Mouse (Mus musculus): ENCODE measurements around the gene Hs1bp3.

The Hs1bp3 gene

DNA sequence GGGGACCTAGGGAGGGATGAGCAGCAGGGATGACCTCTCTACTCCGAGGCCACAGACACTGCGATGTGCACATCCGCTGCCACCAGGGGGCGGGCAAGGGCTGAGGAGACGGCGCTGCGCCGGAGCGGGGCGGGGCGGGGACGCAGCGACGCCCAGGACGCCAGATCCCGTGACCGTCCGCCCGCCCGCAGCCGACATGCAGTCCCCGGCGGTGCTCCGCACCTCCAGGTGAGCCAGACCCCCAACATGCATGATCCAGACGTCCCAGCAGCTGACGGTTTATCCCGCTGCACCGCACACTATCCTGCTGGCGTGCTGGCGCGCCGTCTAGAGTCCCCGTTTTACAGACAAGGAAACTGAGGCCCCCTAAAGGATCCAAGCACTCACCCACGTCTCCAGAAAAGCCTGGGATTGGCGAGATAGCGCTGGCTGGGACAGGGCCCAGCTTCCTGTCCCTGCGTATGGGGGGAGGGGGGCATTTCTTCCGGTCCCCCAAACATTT lies at the start of gene Hs1bp3:
TSS of gene Hs1bp3 (plus strand) at position 163 of the 502 bp plus-strand sequence.
- peak; percentile 58 for DNase-seq (ENCODE audit: low spot score)

DNA sequence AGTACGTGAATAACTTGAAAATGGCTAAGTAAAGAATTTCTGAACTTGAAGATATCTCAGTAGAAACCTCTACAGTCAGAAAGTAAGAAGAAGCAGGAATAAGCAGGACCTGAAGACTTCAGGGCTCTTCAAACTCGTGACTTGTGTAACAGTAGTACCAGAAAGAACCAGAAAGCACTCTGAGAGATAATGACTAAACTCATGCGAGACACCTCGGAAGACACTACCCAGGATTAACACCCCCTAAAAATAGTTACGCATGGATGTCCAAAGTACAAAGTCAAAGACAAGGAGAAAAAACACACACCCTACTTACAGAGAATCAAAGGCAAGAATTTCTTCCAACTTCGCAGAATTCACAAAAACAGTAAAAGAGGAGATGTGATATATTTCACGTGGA lies 46.9 kb upstream of the Hs1bp3 start:
- no peak for DNase-seq (ENCODE audit: low spot score)

DNA sequence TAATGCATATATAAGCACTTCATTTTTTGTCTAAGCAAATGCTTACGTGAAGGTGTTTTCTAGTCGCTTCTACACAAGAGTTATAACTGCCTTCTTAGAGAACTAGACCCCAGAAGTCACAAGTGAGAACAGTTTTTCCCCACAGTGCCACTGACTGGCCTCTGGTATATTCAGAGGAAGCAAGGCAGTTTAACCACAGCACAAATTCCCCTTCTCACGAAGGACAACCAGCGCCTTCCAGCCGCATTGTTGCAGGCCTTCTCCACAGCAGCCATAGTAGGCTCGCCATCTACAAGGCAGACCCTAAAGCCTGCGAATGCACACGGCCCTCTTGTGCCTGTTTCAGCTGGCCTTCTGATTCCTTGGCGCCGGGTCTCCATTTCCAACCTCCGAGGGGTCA lies 43.6 kb upstream of the Hs1bp3 start:
- no peak for DNase-seq (ENCODE audit: low spot score)

- DNase-seq (ENCODE audit: low spot score) = no peak
These were observed 41.8 kb upstream of the Hs1bp3 start for GRCm38 (mm10) chr12:8271405-8271804.

GRCm38 (mm10) chr12:8273471-8274171 lies 39.6 kb upstream of the Hs1bp3 start:
- DNase-seq (ENCODE audit: low spot score) = no peak

DNA sequence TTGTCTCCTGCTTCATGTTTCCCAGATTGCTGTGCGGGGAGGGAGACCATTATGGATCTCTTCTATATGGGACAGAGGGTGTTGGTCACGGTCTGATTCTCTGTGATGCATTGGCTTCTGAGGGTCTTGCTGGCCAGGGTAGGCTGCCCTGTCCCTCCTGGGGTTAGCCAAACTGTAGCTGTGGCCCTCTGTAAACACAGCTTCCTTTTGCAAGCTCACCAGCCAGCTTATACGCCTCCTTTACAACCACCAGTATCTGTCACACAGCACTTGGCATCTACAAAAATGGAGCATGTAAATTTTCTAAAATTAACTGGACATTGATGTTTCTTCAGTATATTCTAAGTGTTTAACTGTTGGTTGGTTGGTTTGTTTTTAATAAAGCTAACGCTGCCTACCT lies 37.8 kb upstream of the Hs1bp3 start:
- DNase-seq (ENCODE audit: low spot score) = no peak

GRCm38 (mm10) chr12:8281225-8282017 lies 31.8 kb upstream of the Hs1bp3 start:
- DNase-seq (ENCODE audit: low spot score) = no peak

- no peak for DNase-seq (ENCODE audit: low spot score)
These were observed 25.3 kb upstream of the Hs1bp3 start for GRCm38 (mm10) chr12:8287970-8288369.

DNA sequence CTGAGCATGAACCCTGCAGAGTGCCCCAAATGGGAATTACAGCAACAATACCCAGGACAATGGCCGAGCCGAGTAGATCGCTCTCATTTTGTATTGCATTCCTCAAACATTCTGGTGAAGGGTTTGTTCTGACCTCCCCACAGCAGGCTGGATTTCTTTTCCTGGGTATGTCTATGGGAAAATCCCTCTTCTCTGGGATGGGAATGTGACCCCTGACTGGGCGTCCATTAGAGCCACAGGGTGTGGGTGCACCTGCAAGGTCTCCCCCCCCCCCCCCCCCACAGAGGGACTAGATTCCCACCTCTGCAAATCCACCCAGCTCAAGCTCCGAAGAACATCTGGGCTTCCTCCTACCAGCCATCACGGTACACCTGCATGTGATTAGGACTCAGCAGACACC lies 24.1 kb upstream of the Hs1bp3 start:
- DNase-seq (ENCODE audit: low spot score) = no peak

DNA sequence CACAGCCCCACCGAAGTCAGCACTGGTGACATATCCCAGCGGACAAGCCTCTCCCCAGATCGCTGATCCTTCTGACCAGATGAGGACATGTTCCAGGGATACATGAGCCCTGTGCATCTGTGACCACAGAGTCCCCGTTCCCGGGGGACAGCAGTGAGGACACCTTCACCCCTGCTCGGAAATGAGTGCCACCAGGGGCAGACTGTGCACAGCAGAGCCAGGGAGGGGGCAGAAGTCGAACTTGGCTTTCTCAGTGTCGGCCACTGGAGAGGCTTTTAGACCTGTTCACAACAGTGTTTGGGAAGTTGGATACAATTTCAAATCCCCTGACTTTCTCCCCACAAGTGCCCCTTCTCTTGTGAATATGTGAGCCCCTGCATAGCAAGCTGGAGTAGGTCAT lies 23.7 kb upstream of the Hs1bp3 start:
- no peak for DNase-seq (ENCODE audit: low spot score)

DNA sequence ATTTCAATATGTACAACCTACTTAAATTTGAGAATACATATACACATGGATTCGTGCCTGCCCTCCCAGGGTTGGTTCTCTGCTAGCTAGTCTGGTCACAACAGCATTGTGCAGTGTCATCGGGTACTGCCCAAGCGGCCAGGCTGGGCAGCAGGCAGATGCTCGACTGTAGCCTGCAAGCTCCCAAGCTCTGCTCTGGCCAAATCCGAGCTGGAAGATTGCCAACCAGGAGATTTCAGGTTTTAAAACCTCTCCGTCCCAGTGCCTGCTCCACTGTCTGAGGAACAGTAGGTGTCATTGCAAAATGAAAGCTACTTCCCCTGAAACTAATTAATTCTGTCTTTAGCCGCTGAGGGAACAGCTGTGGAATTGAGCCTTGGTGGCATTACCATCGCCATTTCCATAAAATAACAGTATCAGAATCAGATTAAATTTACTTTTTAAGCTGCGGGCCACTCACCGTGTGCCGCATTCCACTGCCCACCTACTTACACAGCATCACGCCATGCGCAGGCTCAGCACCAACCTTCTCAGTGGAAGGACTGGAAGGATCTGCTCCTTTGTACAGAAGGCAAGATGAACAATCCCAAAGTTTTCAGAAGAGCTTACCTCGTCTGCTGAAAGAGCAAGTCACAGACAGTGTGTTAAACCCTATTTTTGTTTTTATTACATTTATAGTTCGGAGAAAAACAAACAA lies 21.9 kb upstream of the Hs1bp3 start:
- DNase-seq (ENCODE audit: low spot score) = no peak

DNA sequence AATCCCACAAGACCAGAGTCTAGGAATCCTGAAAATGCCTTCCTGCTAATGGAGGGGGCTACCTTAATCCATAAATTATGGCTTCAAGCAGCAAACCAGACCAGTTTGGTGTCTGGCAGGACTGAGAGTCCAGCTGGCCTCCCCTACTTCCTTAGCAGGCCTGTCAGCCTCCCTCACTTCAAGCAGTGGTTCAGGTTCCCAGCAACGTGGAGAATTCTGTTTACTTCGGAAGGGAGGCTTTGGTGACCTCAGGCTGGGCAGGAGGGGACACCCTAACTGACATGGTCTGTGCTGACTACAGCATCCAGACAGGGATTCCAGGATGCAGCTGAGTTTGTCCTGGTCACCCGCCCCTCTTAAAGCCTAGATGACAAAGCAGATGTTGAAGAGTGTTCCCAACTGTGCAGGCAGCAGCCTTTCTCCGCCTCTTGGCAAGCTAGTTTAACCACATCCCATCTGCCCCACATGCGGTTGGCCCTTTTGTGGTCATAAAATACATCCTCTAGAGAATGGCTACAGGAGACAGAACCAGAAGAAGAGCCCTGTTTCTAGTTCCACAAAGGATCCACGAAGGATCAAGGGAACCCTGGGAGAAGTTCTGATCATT lies 17.8 kb upstream of the Hs1bp3 start:
- no peak for DNase-seq (ENCODE audit: low spot score)

GRCm38 (mm10) chr12:8296154-8296553 lies 17.1 kb upstream of the Hs1bp3 start:
- no peak for DNase-seq (ENCODE audit: low spot score)

- no peak for DNase-seq (ENCODE audit: low spot score)
These were observed 15.5 kb upstream of the Hs1bp3 start for GRCm38 (mm10) chr12:8297586-8298214.

- DNase-seq (ENCODE audit: low spot score) = no peak
These were observed 14.7 kb upstream of the Hs1bp3 start for GRCm38 (mm10) chr12:8298361-8299142.

DNA sequence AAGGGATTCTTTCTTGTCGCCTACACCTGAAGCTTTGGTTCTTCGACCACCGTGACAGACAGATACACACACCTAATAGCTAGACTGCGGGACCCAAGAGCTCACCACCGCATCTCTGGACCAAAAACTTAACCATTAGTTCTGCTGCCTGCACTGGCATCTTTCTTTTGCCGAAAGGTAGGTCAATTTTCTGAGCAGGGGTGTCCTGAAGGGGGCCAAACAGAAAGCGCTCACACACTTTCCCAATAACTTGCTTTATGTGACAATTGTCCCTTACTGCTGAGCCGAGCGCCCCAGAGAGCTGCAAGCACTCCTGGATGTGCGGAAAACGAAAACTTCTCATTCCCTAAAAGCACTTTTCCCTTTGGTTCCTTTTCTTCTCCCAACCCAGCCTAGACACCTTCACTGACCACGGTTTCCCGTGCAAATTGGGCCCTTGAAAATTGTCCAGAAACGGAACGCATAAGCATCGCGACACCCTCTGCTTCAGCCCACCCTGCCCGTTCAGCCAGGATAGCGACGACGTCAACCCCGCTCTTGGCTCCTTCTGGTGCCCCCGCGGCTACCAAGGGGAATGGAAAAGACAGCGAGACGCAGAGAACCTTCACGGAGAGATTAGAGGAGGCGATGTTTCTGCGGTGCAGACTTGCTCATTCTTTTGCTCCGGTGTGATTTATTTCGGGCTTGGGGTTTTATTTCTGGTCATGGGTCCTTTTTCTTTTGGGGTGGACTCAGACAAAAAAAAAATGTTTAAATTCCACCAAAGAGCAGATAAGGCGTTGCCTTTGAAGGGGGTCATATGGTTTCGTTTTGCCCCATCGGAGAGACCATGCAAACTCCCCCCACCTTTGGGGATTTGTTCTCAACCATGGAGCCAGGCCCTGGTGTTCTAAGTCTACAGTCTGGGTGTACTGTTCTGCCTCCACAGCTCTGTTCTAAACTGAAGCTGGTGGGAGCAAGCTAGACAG lies 13.8 kb upstream of the Hs1bp3 start:
- DNase-seq (ENCODE audit: low spot score) = no peak

DNA sequence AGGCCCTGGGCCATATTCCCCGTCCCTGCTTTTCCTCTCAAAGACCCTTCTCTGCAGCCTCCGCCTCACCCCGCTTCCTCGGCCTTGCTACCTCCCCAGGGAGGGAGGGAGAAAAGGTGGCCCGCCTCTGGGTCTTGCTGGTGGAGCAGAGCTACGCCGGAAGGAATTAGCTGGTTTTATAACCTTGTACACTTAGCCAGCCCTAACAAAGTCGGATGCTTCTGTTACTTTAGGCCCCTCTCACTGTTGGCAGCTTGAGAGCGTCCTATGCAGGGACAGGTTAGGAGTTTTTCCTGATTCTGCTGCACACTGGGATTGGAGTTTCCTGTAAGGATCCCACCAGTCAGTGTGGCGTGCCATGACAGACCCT lies 13.1 kb upstream of the Hs1bp3 start:
- DNase-seq (ENCODE audit: low spot score) = no peak

DNA sequence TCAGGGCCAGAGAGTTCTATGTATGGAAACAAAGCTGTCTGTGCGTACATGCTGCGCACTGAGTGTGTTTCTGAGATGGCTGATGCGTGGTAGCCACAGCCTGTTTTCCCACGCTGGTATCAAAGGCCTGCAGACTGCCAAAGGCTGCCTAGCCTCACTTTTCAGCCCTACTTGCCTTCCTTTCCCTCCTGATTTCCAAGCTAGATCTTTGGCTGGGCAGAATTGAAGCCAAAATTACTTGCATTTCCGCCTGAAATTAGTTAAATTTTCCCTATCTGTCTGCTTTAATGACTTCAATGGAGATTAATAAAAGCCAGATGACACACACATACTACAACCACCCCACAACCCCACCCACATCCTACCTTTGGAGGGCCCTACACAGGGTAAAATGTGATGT lies 12.7 kb upstream of the Hs1bp3 start:
- DNase-seq (ENCODE audit: low spot score) = no peak

DNA sequence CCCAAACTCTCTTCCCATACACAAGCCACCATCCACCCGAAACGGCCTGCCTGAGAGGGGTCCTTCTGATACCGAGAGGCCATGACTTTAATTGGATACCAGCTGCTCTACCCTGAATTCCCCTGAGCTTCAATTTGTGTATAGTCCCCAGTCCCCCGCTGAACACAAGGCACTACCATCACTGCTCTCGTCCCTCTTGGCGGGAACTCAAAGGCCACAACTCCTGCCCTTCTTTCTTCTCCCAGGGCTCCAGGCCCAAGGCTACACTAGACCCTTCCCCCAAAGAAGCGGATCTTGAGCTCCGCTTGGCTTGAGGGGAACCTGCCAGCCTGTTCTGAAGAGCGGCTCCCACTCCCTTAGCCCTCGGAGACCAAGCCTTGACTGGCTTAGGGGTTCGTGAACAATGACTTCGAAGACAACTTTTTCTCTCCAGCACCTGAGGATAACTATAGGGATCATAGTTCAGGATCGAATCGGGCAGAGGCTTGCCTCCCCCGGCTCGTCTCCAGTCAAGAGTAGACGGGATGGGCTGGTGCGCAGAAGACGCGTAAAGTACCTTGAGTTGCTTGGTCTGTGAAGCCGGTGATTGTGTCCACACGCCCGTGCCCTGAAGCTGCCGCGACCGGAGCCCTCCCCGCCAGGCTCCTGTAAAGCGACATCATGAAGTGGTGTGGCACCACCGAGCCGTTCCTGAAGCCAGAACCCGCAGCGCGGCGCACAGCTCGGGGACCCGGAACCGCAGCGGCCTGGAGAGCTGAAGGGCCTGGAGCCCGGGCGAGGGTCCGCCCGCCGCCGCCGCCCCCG lies 12.0 kb upstream of the Hs1bp3 start:
- DNase-seq (ENCODE audit: low spot score) = no peak

Data from ovary, postnatal 10 days (tissue).